Mouse (Mus musculus): ENCODE data around the gene Atp8a1. TPM values are rescaled to one million over a fixed set of nuclear protein-coding genes. Genes with fewer than 3 reads are reported as not detected.

Gene Atp8a1
- polyA plus RNA-seq, 1 experiment = not detected

DNA sequence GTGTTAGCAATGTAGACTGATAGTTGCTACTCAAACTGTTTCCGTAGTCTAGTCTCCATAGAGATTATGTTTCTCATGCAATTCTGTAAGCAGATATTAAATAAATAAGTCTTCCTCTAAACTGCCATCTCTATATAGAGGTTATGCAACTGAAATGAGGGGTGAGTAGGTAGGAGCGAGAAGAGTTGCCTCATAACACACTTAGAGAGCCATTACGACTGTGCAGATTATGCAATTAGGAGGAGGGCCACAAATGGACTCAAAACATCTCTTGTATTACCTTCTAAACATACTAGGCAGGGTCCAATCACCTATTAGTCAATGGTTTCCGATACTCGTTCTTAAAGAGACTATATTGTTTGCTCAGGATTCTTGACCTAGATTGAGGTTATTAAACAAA lies 23.5 kb downstream of the Atp8a1 start:
- TF ChIP-seq FOSL1 (IDR thresholded peaks at IDR 0.05; ENCODE audit: insufficient read depth, low read length, poor library complexity, severe bottlenecking) (no peak), MYOD1 (IDR thresholded peaks at IDR 0.05; ENCODE audit: control insufficient read depth, insufficient read length, low read depth) (no peak), MAX (IDR thresholded peaks at IDR 0.05) (no peak), USF1 (IDR thresholded peaks at IDR 0.05; ENCODE audit: low read depth) (no peak), CTCF (IDR thresholded peaks at IDR 0.05; ENCODE audit: control insufficient read depth, insufficient read depth, insufficient read length) (no peak), MYOG (IDR thresholded peaks at IDR 0.05; ENCODE audit: control insufficient read depth, extremely low read depth, insufficient read length) (no peak), CEBPB (IDR thresholded peaks at IDR 0.05; ENCODE audit: low read depth) (no peak)
- H3K79me3 ChIP-seq (ENCODE audit: low read depth) = no peaks in the 10 kb centered on the region

DNA sequence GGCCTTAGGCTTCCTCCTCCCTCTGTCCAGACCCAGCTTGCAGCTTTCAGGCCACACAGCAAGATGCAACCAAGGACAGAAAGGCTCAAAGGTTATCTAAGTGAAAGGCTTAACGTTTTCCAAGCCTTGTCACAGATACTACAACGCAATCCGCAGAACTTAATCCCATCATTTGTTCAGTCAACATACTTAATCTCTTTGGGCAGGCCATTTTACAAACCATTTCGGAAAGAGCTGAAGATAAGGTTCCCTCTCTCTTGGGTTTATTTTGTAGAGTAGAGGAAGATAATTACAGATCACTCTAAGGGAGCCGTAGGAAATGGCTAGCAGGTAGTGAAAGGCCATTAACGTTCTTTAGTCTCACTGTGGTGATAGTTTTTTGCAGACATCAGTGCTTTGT lies 24.6 kb downstream of the Atp8a1 start:
- H3K36me3 ChIP-seq (ENCODE audit: control insufficient read depth, insufficient read depth) = no peaks in the 10 kb centered on the region
- H3K27me3 ChIP-seq (ENCODE audit: control insufficient read depth, insufficient read depth, insufficient read length) = no peaks in the 10 kb centered on the region
- no peak overlapping the region for H3K4me3 ChIP-seq (ENCODE audit: insufficient read depth, poor library complexity, severe bottlenecking)
- no peak for TF ChIP-seq CTCF (IDR thresholded peaks at IDR 0.05; ENCODE audit: control insufficient read depth, insufficient read depth, insufficient read length)
- no peak for TF ChIP-seq MYOD1 (IDR thresholded peaks at IDR 0.05; ENCODE audit: control insufficient read depth, insufficient read length, low read depth)
- no peak for TF ChIP-seq FOSL1 (IDR thresholded peaks at IDR 0.05; ENCODE audit: insufficient read depth, low read length, poor library complexity, severe bottlenecking)
- no peak for TF ChIP-seq CEBPB (IDR thresholded peaks at IDR 0.05; ENCODE audit: low read depth)
- TF ChIP-seq MYOG (IDR thresholded peaks at IDR 0.05; ENCODE audit: control insufficient read depth, extremely low read depth, insufficient read length) = no peak
- TF ChIP-seq MAX (IDR thresholded peaks at IDR 0.05) = no peak
- TF ChIP-seq USF1 (IDR thresholded peaks at IDR 0.05; ENCODE audit: low read depth) = no peak
- H3K79me2 ChIP-seq (ENCODE audit: control insufficient read depth, insufficient read depth) = no peaks in the 10 kb centered on the region
- no peaks in the 10 kb centered on the region for H3K79me3 ChIP-seq (ENCODE audit: low read depth)
- no peak overlapping the region for H3ac ChIP-seq (ENCODE audit: control insufficient read depth, insufficient read length, low read depth)

More for the DNA sequence above, 23.5 kb downstream of the Atp8a1 start:
- no peaks in the 10 kb centered on the region for H3K36me3 ChIP-seq (ENCODE audit: control insufficient read depth, insufficient read depth)
- H3K79me2 ChIP-seq (ENCODE audit: control insufficient read depth, insufficient read depth) = no peaks in the 10 kb centered on the region
- no peaks in the 10 kb centered on the region for H3K27me3 ChIP-seq (ENCODE audit: control insufficient read depth, insufficient read depth, insufficient read length)
- no peak overlapping the region for H3ac ChIP-seq (ENCODE audit: control insufficient read depth, insufficient read length, low read depth)
- no peak overlapping the region for H3K4me3 ChIP-seq (ENCODE audit: insufficient read depth, poor library complexity, severe bottlenecking)

DNA sequence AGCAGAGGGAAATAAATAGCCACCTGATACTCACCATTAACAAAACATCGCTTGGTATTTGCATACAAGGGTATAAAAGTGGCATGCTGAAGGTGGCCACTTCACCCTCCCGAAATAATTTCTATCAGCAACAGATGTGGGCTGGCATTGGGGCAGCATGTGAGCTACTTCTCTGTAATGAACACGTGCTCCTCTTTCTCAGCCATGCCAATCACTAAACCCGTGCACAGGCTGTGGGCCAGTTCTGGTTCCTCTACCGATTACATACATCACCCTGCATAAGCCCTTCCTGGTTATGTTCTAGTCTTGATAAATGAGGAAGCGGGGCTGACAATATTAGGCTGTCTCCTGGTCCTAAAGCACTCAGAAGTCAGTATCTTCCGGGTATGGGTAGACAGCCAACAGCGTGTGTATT lies 25.2 kb downstream of the Atp8a1 start:
- TF ChIP-seq MYOD1 (IDR thresholded peaks at IDR 0.05; ENCODE audit: control insufficient read depth, insufficient read length, low read depth) = no peak
- TF ChIP-seq FOSL1 (IDR thresholded peaks at IDR 0.05; ENCODE audit: insufficient read depth, low read length, poor library complexity, severe bottlenecking) = no peak
- no peak for TF ChIP-seq USF1 (IDR thresholded peaks at IDR 0.05; ENCODE audit: low read depth)
- no peak for TF ChIP-seq MAX (IDR thresholded peaks at IDR 0.05)
- no peak for TF ChIP-seq MYOG (IDR thresholded peaks at IDR 0.05; ENCODE audit: control insufficient read depth, extremely low read depth, insufficient read length)
- no peak for TF ChIP-seq CTCF (IDR thresholded peaks at IDR 0.05; ENCODE audit: control insufficient read depth, insufficient read depth, insufficient read length)
- no peak for TF ChIP-seq CEBPB (IDR thresholded peaks at IDR 0.05; ENCODE audit: low read depth)
- Histone ChIP-seq H3K27me3 (ENCODE audit: control insufficient read depth, insufficient read depth, insufficient read length) (no peaks in the 10 kb centered on the region), H3ac (ENCODE audit: control insufficient read depth, insufficient read length, low read depth) (no peak overlapping the region), H3K36me3 (ENCODE audit: control insufficient read depth, insufficient read depth) (no peaks in the 10 kb centered on the region), H3K4me3 (ENCODE audit: insufficient read depth, poor library complexity, severe bottlenecking) (no peak overlapping the region), H3K79me3 (ENCODE audit: low read depth) (no peaks in the 10 kb centered on the region), H3K79me2 (ENCODE audit: control insufficient read depth, insufficient read depth) (no peaks in the 10 kb centered on the region)

DNA sequence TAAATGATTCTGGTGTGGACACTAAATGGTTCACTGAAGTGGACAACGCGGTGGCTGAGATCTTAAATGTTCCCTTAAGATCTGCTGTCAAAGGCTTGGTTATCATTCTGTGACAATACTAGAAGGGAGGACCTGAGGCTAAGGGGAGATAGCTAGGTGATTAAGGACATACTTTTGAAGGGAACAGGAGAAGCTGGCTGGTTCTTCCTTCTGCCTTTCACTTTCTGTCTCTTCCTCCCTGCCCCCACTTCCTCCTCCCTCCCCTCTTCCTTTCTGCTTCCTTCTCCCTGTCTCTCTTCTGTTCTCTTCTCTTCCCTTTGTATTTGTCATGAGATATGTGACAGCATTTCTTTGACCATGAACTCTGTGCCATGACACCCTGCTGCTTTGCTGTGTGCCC lies 26.0 kb downstream of the Atp8a1 start:
- no peaks in the 10 kb centered on the region for H3K27me3 ChIP-seq (ENCODE audit: control insufficient read depth, insufficient read depth, insufficient read length)
- H3K79me3 ChIP-seq (ENCODE audit: low read depth) = no peaks in the 10 kb centered on the region
- no peaks in the 10 kb centered on the region for H3K79me2 ChIP-seq (ENCODE audit: control insufficient read depth, insufficient read depth)
- no peak overlapping the region for H3K4me3 ChIP-seq (ENCODE audit: insufficient read depth, poor library complexity, severe bottlenecking)
- H3K36me3 ChIP-seq (ENCODE audit: control insufficient read depth, insufficient read depth) = no peaks in the 10 kb centered on the region
- no peak for TF ChIP-seq MYOD1 (IDR thresholded peaks at IDR 0.05; ENCODE audit: control insufficient read depth, insufficient read length, low read depth)
- TF ChIP-seq CEBPB (IDR thresholded peaks at IDR 0.05; ENCODE audit: low read depth) = no peak
- TF ChIP-seq MYOG (IDR thresholded peaks at IDR 0.05; ENCODE audit: control insufficient read depth, extremely low read depth, insufficient read length) = no peak
- TF ChIP-seq FOSL1 (IDR thresholded peaks at IDR 0.05; ENCODE audit: insufficient read depth, low read length, poor library complexity, severe bottlenecking) = no peak
- no peak for TF ChIP-seq MAX (IDR thresholded peaks at IDR 0.05)
- no peak for TF ChIP-seq CTCF (IDR thresholded peaks at IDR 0.05; ENCODE audit: control insufficient read depth, insufficient read depth, insufficient read length)
- TF ChIP-seq USF1 (IDR thresholded peaks at IDR 0.05; ENCODE audit: low read depth) = no peak
- no peak overlapping the region for H3ac ChIP-seq (ENCODE audit: control insufficient read depth, insufficient read length, low read depth)

DNA sequence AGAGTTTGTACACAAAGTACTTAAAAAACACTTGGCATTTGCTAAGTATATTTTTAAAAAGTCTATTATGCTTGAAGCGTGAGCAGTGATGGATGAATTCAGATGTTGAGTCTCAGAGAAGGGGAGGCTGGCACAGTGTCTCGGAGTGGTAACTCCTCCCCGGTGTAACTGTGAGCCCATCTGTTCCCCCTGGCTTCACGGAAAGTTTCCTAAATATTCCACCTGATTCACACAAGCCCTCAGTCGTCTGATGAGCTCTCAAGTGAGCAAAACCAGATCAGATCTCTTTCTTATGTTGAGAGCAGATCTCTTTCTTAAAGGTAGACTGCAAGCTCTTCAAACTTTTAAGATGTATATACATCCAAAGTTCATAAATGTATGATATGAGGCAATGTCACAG lies 27.8 kb downstream of the Atp8a1 start:
- TF ChIP-seq MAX (IDR thresholded peaks at IDR 0.05) (no peak), MYOD1 (IDR thresholded peaks at IDR 0.05; ENCODE audit: control insufficient read depth, insufficient read length, low read depth) (no peak), FOSL1 (IDR thresholded peaks at IDR 0.05; ENCODE audit: insufficient read depth, low read length, poor library complexity, severe bottlenecking) (no peak), CTCF (IDR thresholded peaks at IDR 0.05; ENCODE audit: control insufficient read depth, insufficient read depth, insufficient read length) (no peak), CEBPB (IDR thresholded peaks at IDR 0.05; ENCODE audit: low read depth) (no peak), USF1 (IDR thresholded peaks at IDR 0.05; ENCODE audit: low read depth) (no peak), MYOG (IDR thresholded peaks at IDR 0.05; ENCODE audit: control insufficient read depth, extremely low read depth, insufficient read length) (no peak)
- Histone ChIP-seq H3K79me3 (ENCODE audit: low read depth) (no peaks in the 10 kb centered on the region), H3K4me3 (ENCODE audit: insufficient read depth, poor library complexity, severe bottlenecking) (no peak overlapping the region), H3K79me2 (ENCODE audit: control insufficient read depth, insufficient read depth) (no peaks in the 10 kb centered on the region), H3K36me3 (ENCODE audit: control insufficient read depth, insufficient read depth) (no peaks in the 10 kb centered on the region), H3K27me3 (ENCODE audit: control insufficient read depth, insufficient read depth, insufficient read length) (no peaks in the 10 kb centered on the region), H3ac (ENCODE audit: control insufficient read depth, insufficient read length, low read depth) (no peak overlapping the region)

Measured in C2C12 (cell line).